Mouse (Mus musculus) layer of hippocampus, postnatal 36 days (tissue): ENCODE measurements around the gene Tarbp2. TPM values are rescaled to one million over a fixed set of nuclear protein-coding genes. Genes with fewer than 3 reads are reported as not detected.

Experiments
- DNase-seq, 2 experiments: peaks; one replicate each; pipeline ENCODE4 v3.0.0; 2022
- total RNA-seq, 2 experiments: library from RNA; stranded (reverse); gene quantifications; 2 replicates each; pipeline ENCODE4 v1.2.3; 2021

The Tarbp2 gene
- total RNA-seq, 2 experiments from 2014 or later: 32.2 to 36.9 TPM

DNA sequence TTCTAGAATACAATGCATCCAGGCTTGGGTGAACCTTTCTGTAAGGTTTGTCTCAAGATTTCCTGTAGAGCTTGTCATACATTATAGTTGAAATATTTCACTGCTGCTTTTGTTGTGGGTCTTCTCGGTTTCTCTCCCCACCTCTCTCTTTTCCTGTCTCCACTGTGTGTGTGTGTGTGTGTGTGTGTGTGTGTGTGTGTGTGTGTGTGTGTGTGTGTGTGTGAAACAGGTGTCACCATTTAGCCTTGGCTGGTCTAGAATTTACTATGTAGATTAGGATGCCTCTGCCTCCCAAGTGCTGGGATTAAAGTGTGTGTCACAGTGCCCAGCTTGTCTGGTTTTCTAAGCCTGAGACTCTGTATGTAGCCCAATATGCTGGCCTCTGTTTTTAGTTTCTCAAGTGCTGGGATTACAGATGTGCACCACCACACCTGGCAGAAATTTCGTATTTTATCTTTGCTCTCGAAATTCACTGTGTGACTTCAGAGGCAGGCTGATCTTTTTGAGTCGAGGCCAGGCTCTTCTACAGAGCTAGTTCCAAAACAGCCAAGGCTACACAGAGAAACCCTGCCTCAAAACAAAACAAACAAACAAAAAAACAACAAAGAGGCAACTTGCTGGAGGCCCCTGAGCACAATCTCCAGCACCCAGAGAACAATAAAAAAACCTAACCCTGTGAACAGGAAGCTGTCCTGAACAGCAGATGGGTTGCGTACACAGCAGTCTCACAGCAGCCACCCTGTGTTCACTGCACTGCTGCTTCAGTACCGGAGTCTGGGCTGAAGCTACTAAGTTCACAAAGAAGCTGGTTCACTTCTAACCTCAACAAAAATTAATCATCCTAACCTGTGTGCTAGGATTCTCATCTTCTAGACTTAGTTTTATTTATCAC, 8.4 kb downstream of the Tarbp2 start:
- DNase-seq: no peak

- DNase-seq: no peak
These were observed 9.9 kb downstream of the Tarbp2 start for GRCm38 (mm10) chr15:102527936-102528335.

DNA sequence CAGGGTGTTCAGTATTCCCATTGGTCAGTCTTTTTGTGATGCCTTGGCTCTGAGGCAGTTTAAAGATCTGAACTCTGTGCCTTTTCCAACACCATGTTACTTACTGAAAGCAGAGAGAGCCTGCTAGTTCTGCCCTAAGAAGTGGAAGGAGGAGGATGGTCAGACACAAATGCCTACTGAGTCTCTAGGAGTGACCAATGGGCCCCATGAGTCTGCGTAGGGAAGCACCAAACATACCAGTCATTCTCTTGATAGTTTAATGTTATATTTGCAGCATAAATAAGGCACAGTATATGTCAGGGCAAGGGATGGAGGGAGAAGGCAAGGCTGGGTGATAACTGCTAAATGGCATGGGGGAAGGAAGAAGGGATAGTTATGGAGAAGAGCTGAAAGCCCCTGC, 10.4 kb downstream of the Tarbp2 start:
- no peak for DNase-seq

- no peak for DNase-seq
These were observed 12.6 kb downstream of the Tarbp2 start for GRCm38 (mm10) chr15:102530566-102530965.

DNA sequence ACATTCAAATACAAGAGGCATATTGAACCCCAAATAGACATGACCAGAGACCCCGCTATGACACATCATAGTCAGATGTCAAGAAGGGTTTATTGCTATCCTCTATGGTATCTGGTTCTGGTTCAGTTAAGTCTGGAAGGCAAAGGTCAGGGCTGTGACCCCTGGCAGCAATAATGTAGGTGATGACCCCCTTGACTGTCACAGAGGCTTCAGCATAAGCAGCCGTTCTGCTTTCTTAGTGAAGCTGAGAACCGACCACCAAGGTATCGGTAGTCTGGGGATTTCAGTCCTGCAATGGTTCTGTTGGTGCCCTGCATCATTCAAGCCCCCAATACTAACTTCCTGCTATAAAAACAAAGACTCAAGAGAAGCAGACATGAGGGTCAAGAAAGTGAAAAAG, 13.6 kb downstream of the Tarbp2 start:
- no peak for DNase-seq

DNA sequence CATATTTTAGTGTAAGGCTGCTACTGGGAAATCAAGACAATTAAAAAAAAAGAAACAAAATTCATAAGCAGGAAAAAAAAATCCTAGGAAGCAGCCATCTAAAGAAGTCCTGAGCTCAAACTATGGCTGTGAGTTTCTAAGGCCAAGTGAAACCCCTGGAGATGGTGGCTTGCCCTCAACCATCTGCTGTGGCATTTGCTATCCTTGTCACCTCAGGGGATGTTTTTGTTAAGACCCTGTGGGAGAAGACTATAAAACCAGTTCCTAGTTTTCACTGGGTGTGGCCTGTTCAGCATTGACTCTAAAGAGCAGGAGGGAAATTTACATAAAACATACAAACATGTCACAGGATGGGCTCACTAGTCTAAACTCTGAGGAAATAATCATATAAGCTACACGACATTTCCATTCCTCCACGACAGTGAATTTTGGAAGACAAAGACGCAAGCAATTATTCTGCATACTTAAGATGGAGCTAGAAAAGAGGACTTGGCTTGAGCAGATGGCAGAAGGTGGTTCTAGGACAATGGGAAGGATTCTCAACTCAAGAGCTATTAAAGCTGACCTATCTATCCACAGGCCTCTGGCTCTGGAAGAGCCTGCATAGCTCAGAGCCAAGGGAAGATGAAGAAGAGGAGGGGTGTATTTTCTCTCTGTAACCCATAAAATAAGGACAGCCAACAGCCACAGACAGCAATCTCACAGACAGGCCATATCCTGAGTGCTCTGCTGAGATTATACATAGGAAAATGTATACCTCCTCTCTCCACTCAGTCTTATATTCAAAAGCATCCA, 14.3 kb downstream of the Tarbp2 start:
- no peak for DNase-seq

DNA sequence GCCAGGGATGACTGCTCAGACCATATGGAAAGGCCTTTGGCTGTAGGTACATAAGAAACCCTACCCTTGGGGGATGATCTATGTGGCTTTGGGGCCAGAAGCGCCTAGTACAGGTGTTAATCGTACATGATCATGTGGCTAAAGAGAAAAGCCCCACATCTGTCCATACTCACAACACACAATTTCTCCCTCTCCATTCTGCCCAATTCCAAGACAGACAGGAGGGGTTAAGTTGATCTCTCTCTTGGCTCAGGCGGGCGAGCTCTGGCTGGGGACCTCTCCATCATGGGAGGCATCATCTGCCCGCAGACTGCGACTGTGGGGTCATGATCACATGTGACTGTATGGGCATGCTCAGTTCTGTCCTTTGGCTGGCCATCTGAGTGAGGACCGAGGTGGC, 15.9 kb downstream of the Tarbp2 start:
- no peak for DNase-seq

GRCm38 (mm10) chr15:102544801-102545200, 26.8 kb downstream of the Tarbp2 start:
- DNase-seq: peak in 1 of 2 experiments; percentile 40

DNA sequence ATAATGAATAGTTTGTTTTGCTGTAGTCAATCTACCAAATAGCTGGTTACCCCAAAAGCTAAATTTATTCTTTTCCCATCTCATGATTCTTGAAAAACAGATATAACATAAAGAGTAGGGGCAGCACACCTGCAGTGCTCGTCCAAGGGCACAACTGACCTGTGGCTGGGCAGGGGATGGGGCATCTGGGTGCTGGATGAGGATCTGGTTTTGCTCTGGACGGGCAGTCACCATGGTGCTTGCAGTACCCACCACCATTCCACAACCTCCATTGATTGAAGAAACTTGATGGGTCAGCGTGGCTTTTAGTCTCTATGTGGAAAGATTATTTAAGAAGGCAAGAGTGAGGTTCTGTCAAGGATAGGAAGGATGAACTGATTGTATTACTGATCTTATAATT, 28.3 kb downstream of the Tarbp2 start:
- DNase-seq: no peak

GRCm38 (mm10) chr15:102546677-102547427, 28.9 kb downstream of the Tarbp2 start:
- peak; percentile 84 to 85 for DNase-seq

DNA sequence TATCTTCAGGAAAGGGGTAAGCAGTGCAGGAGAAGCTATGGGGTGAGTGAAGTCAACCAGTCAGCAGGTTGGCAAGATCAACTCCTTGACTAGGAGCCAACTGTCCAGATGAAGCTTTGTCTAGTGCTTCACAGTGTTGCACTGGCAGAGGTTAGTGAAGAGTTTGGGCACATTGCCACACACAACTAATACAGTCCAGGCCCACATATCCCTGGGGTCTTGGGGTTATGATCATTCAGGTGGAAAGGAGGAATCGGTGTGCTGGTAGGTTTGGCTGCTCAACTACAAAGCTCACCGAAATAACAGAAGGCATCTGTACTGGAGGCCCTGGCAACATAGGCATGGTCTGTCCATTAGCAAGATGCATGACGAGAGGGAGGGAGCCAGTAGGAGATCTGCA, 29.5 kb downstream of the Tarbp2 start:
- no peak for DNase-seq

DNA sequence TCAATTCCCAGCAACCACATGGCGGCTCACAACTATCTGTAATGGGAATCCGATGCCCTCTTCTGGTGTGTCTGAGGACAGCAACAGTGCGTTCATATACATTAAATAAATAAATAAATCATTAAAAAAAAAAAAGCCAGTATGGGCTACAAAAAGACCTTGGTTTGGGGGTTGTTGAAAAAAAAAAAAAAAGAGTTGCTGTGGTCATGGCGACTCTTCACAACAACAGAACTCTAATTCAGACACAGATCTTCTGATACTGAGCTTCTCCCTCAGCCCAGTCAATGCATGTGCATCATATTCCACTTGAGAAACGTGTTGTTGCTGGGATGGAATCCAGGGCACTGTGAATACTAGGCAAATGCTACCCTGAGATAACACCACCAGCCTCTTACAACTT, 34.6 kb downstream of the Tarbp2 start:
- DNase-seq: no peak

DNA sequence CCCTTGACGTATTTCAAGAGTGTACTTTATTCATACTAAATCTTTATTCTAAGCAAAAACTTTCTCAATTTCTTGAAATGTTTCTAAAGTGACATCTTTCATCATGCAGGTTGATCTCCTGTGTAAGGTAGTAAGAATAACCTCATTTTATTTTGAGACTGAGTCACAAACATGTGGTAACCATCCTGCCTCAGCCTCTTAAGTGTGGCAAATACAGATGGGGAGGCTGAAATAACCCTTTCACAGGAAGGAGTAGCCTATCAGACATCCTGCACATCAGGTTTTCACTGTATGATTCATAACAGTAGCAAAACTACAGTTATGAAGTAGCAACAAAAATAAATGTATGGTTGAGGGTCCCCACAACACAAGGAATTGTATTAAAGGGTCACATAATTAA, 37.6 kb downstream of the Tarbp2 start:
- no peak for DNase-seq

GRCm38 (mm10) chr15:102557580-102557979, 39.6 kb downstream of the Tarbp2 start:
- no peak for DNase-seq

GRCm38 (mm10) chr15:102562491-102562890, 44.5 kb downstream of the Tarbp2 start:
- no peak for DNase-seq

GRCm38 (mm10) chr15:102563061-102563460, 45.1 kb downstream of the Tarbp2 start:
- no peak for DNase-seq

DNA sequence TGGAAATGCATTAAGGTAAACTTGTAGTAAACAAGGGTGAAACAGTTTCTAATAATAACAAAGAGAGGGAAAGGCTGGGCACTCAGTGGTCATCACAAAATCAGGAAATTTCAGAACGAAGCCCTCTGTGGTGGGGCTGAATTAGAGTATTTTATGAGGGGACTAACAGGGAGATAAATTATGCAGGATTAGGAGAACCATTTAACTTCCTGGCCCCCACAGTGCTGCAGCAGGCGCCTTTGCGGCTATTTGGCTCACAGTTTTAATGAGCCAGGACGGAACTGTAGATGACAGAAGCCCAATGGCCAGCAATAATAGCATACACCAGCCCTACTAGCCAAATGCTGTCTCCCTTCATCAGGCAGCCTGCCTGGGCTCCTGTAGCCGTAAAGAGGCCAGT, 45.7 kb downstream of the Tarbp2 start:
- no peak for DNase-seq

- no peak for DNase-seq
These were observed 49.9 kb downstream of the Tarbp2 start for GRCm38 (mm10) chr15:102567849-102568248.

DNA sequence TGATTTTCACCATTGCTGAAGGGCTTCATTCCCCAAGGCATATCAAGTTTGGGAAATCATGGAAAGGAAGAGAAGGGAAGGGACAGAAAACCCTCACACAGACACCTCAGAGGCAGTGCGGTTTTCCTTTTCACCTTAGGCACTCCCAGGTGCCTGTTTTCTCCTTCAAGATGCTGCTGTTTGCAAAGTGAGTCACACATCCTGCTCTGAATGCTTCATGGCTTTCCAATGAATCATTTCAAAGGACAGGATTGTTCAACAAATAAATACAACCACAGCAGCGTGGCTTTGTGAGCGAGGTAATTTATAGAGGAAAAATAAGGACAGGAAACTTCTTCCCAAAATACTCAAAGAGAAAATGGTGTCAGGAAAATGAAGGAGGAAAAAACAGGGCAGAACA, 54.1 kb downstream of the Tarbp2 start:
- no peak for DNase-seq
